Mouse (Mus musculus): ENCODE measurements around the gene Gm42957. TPM values are rescaled to one million over a fixed set of nuclear protein-coding genes. Genes with fewer than 3 reads are reported as not detected.

The Gm42957 gene
- polyA plus RNA-seq, 1 experiment = 0.25 TPM

GRCm38 (mm10) chr3:96701003-96701402 is 65.7 kb downstream of the Gm42957 start:
- no peak for TF ChIP-seq POLR2A (IDR thresholded peaks at IDR 0.05; ENCODE audit: low read depth, low read length)
- no peak for TF ChIP-seq CTCF (IDR thresholded peaks at IDR 0.05; ENCODE audit: extremely low read depth, insufficient read depth, insufficient read length, insufficient replicate concordance)
- H3K4me3 ChIP-seq (ENCODE audit: extremely low read depth, insufficient read depth, insufficient read length) = no peak overlapping the region
- no peaks in the 10 kb centered on the region for H3K27me3 ChIP-seq (ENCODE audit: control insufficient read depth, insufficient read depth, low read length)
- H3K36me3 ChIP-seq (ENCODE audit: control insufficient read depth, insufficient read depth, low read length) = peaks cover 18% of the 10 kb centered on the region
- no peak overlapping the region for H3K27ac ChIP-seq (ENCODE audit: insufficient read depth, low read length)
- WGBS = 96% methylated on average over 4 of the region's 4 CpGs
- DNase-seq (ENCODE audit: low read depth in 1 of 2, low spot score in 2 of 2) = no peak
- peaks cover 3% of the 10 kb centered on the region; the same call in 1 of the 2 replicates for H3K4me1 ChIP-seq (ENCODE audit: control insufficient read depth, insufficient read depth, insufficient read length)

Other genes with a start within 250 kb of the Gm42957 start
- gene BC107364, start 183.2 kb upstream of the Gm42957 start, polyA plus RNA-seq (2012; rRNA removed) = not detected in 2 replicates
- 0.18 and 0.32 TPM in 2 replicates for gene Hfe2, start 110.3 kb upstream of the Gm42957 start, polyA plus RNA-seq (2012; rRNA removed)
- 423 and 439 TPM in 2 replicates for gene Txnip, start 77.5 kb upstream of the Gm42957 start, polyA plus RNA-seq (2012; rRNA removed)
- 0.18 TPM in 1 of 2 replicates, not detected in the other for gene Gm16253, start 58.5 kb upstream of the Gm42957 start, polyA plus RNA-seq (2012; rRNA removed)
- gene Polr3gl, start 41.3 kb upstream of the Gm42957 start, polyA plus RNA-seq (2012; rRNA removed) = 9.2 and 10.7 TPM in 2 replicates
- gene Ankrd34a, start 38.8 kb upstream of the Gm42957 start, polyA plus RNA-seq (2012; rRNA removed) = 0.14 and 0.15 TPM in 2 replicates
- 5.8 and 5.9 TPM in 2 replicates for gene Lix1l, start 34.3 kb upstream of the Gm42957 start, polyA plus RNA-seq (2012; rRNA removed)
- gene Rbm8a, start 5.5 kb upstream of the Gm42957 start, polyA plus RNA-seq (2012; rRNA removed) = 2.6 and 3.1 TPM in 2 replicates
- 17.5 and 21.0 TPM in 2 replicates for gene Pex11b, start 98 bp upstream of the Gm42957 start, polyA plus RNA-seq (2012; rRNA removed)
- gene Itga10, start 10.1 kb downstream of the Gm42957 start, polyA plus RNA-seq (2012; rRNA removed) = 1.1 and 1.3 TPM in 2 replicates
- 0.74 and 0.97 TPM in 2 replicates for gene Ankrd35, start 34.7 kb downstream of the Gm42957 start, polyA plus RNA-seq (2012; rRNA removed)
- 30.9 and 31.0 TPM in 2 replicates for gene Pias3, start 60.9 kb downstream of the Gm42957 start, polyA plus RNA-seq (2012; rRNA removed)
- 4.5 and 4.8 TPM in 2 replicates for gene Nudt17, start 73.1 kb downstream of the Gm42957 start, polyA plus RNA-seq (2012; rRNA removed)
- 24.8 and 26.8 TPM in 2 replicates for gene Polr3c, start 92.2 kb downstream of the Gm42957 start, polyA plus RNA-seq (2012; rRNA removed)
- gene Rnf115, start 92.2 kb downstream of the Gm42957 start, polyA plus RNA-seq (2012; rRNA removed) = 11.3 and 15.1 TPM in 2 replicates
- gene Pdzk1, start 193.8 kb downstream of the Gm42957 start, polyA plus RNA-seq (2012; rRNA removed) = 0.11 TPM in 1 of 2 replicates, not detected in the other
- 3.2 and 3.8 TPM in 2 replicates for gene Cd160, start 193.9 kb downstream of the Gm42957 start, polyA plus RNA-seq (2012; rRNA removed)

Measured in spleen, adult 2 months (tissue).